Mouse (Mus musculus) cortical plate, adult 2 months (tissue): ENCODE data around the gene Ppp1r1c. TPM values are rescaled to one million over a fixed set of nuclear protein-coding genes. Genes with fewer than 3 reads are reported as not detected.

ENCODE experiments used
- H3K27ac ChIP-seq: fragments of 200-500 bp; 2 replicates; pipeline ENCODE4 v1.5.1; 2012; ENCODE audit warnings: low read length, control low read depth, inconsistent platforms; ENCODE audit not compliant: insufficient read depth
- H3K4me1 ChIP-seq: fragments of 200-500 bp; 2 replicates; pipeline ENCODE4 v1.6.1; 2011; ENCODE audit warnings: low read length; ENCODE audit not compliant: control insufficient read depth, insufficient read depth
- H3K4me3 ChIP-seq: fragments of 200-500 bp; 2 replicates; pipeline ENCODE4 v1.5.1; 2011; ENCODE audit warnings: mild to moderate bottlenecking, low read length, control low read depth; ENCODE audit not compliant: insufficient read depth
- CTCF ChIP-seq: fragments of 200-500 bp; IDR thresholded peaks from 2 replicates; pipeline ENCODE4 v1.5.1; 2011; ENCODE audit warnings: mild to moderate bottlenecking, control low read depth, low read length; ENCODE audit not compliant: insufficient read depth; ENCODE audit errors: extremely low read depth
- POLR2A ChIP-seq: fragments of 200-500 bp; IDR thresholded peaks from 2 replicates; pipeline ENCODE4 v1.6.1; 2011; ENCODE audit warnings: mild to moderate bottlenecking, low read length, control low read depth; ENCODE audit not compliant: insufficient read depth; ENCODE audit errors: extremely low read depth
- polyA plus RNA-seq: library from polyadenylated mRNA; depleted of rRNA; stranded (reverse); fragments of >200 nt; gene quantifications from 2 replicates; pipeline ENCODE4 v1.2.3, GENCODE M21; 2012

Ppp1r1c gene
- polyA plus RNA-seq, 1 experiment, result not detected

DNA sequence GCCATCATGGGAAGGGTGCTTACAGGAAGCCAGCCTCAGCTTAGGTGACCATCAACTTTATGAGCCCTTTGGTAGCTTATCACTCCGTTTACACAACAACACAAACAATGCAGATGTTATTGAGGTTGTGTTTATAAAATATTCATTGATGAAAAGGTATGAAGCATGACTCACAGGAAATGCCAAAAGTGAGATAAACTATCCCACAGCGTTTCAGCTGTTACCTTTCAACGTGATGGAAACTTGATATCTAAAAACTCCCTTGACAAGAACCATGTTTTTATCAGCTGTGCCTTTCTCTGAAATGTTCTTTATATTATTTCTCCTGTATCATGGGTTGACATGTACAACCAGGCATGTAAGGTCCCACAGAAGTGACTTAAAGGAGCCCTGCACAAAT, 16.7 kb upstream of the Ppp1r1c start:
- TF ChIP-seq CTCF, result no peak
- Histone ChIP-seq H3K4me1 (no peaks in the 10 kb centered on the region), H3K4me3 (no peak overlapping the region), H3K27ac (no peak overlapping the region)

DNA sequence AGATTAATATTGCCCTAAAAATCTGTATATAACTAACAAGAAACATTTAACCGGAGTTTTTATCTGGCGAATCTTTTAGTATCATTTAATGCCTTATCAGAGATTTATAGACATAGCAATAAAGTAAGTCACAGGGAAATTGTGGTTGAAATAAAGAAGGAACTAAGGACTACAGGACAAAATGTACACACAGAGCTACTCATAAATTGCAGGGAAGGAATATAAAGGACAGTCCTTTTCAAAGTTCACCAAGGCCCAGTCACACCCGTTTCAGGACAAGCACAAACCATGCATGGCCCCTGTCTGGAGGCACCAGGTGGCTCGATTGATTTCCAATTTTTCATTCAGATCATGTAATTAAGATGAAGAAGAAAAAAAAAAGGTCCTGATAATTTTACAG, 12.4 kb upstream of the Ppp1r1c start:
- no peak overlapping the region for H3K4me3 ChIP-seq
- no peak overlapping the region for H3K27ac ChIP-seq
- TF ChIP-seq POLR2A (no peak), CTCF (no peak)
- H3K4me1 ChIP-seq, result no peaks in the 10 kb centered on the region

DNA sequence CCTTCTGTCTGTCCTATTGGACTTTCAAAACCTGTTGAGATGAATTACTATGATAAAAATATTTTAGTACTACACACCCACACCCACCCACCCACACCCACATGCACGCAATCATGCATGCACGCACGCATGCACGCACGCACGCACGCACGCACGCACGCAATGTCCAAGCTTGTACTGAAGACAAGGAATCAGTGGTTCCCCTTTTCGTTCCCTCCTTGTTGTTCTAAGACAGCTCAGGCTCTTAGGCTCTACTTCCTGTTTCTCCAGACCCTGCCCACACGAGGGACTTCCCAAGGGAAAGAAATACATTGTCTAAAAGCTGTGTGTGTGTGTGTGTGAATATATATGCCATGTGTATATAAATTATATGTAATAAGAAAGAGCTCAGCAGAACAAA, 11.6 kb upstream of the Ppp1r1c start:
- Histone ChIP-seq H3K4me1 (no peaks in the 10 kb centered on the region), H3K27ac (no peak overlapping the region), H3K4me3 (no peak overlapping the region)
- TF ChIP-seq CTCF (no peak), POLR2A (no peak)

DNA sequence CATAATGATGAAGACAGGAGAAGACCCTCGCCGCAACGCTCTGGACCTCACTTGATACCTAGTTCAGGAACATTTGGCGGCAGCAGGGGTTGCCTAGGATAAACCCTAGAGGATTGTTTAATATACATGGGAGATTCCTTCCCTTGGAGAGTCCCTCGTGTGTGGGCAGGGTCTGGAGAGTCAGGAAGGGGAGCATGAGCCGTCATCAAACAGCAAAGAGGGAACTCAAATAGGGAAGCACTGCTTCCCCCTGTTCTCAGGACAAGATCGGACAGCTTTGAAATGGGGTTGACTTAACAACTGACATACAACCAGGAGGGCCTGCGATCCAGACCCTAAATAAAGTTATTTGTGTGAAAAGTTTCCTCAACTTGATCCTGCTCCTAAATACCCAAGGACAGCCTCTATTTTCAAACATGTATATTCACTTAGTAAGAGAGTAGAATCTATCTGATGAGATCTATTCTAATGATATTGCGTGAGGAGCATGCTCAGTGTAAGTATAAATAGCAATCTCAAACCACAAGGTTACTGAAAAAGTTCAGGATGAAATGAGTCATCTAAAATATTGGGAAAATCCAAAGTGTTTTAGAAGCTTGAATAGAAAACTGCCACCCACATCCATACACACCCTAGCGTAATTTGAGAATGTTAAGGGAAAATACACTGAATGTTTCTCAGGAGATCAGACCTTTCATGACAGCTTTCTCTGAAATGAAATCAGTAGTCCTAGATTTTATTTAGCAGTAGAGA, 10.9 kb upstream of the Ppp1r1c start:
- H3K27ac ChIP-seq, result no peak overlapping the region
- no peak overlapping the region for H3K4me3 ChIP-seq
- TF ChIP-seq POLR2A, result no peak
- no peak for TF ChIP-seq CTCF
- H3K4me1 ChIP-seq, result no peaks in the 10 kb centered on the region

DNA sequence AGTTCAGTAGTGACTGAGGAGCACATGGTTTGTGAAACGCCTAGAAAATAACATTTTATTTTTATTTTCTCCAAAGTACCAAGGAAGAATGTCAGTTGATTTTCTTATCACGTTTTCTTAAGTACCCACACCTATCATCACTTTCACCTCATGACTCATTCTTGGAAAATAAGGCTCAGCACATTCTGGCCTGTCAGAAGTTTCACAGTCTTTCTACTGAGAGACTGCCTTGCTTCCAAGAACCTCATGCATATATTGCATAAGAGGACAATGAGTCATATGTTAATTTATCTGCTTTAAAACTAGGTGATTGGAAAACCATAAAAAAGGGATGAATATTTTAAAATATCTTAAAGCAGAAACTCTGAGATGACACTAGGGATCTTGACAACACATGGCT, 9.4 kb upstream of the Ppp1r1c start:
- no peak overlapping the region for H3K4me3 ChIP-seq
- TF ChIP-seq CTCF (no peak), POLR2A (no peak)
- H3K27ac ChIP-seq, result no peak overlapping the region
- H3K4me1 ChIP-seq, result no peaks in the 10 kb centered on the region

DNA sequence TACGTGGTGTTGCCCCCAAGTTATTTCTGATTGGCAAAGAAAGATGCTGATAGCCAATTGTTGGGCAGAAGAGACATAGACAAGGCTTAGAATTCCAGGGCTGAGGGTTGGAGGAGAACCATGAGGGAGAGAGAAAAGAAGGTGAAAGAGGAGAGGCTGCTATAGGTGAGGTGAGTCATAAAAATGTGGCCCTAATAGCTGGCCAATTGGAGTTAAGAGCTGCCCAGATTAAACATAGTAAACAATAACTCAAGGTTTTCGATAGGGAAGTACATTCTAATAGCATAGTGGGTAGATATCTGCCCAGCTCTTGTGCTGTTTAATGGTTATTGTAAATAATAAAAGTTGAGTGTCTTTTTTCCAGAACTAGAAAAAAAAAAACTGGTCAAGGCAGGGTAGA, 2.8 kb upstream of the Ppp1r1c start:
- TF ChIP-seq CTCF (no peak), POLR2A (no peak)
- no peaks in the 10 kb centered on the region for H3K4me1 ChIP-seq
- no peak overlapping the region for H3K4me3 ChIP-seq
- no peak overlapping the region for H3K27ac ChIP-seq

DNA sequence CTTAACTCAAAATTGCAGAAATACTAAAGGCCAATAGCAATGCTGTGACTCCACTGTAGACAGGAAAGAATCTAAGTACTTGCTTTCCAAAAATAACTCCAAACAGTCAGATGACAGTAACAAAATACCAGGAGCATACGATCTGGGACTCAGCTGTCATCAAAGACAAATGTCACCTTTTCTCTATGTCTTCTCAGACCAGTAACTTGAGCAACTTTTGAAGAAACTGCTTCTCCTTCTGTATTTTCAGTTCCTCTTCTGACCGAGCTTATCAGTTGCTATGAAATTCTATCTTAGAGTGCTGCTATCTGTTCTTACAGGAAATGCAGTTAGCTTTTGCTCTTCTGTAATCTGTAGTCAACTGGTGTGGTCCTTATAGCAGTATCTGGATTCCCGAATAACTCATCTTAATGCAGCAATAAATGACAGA, 6.1 kb downstream of the Ppp1r1c start:
- Histone ChIP-seq H3K4me3 (no peak overlapping the region), H3K27ac (no peak overlapping the region), H3K4me1 (no peaks in the 10 kb centered on the region)
- TF ChIP-seq CTCF, result no peak
- no peak for TF ChIP-seq POLR2A

DNA sequence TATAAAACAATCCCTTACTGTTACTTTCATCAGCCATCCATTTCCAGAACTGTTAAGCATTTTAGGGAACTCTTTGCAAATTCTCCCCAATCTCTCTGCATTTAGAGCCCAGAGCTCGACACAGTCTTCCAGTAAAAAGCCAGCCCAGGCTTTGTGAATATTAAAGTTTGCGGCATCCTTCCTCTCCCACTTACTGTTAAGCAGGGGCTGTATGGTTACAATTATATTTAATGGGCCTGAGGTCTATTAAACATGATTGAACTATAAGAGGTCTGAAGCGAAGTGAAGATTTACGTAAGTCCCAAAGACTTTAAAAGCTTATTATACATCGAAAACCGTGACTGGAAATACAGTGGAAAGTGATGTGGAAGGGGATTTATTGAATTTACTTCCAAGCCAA, 7.2 kb downstream of the Ppp1r1c start:
- H3K27ac ChIP-seq, result no peak overlapping the region
- TF ChIP-seq CTCF (no peak), POLR2A (no peak)
- no peak overlapping the region for H3K4me3 ChIP-seq

DNA sequence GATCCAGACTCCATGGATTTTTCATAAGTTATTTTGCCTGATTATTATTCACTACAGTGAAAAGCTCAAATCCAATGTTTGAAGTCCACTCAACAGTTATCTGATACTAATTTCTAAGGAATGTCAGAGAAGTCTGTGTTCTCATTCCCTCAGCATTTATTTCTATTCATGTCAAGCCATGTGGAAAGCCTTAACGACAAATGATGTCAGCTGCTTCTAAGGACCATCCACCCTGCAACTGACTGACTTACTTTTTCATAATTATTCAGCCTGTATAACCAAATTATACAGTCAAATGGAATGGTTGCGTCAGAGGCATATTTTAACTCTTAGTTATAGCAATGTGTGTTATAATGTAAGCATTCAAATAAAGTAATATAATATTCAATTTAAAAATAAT, 8.3 kb downstream of the Ppp1r1c start:
- Histone ChIP-seq H3K4me1 (no peaks in the 10 kb centered on the region), H3K27ac (no peak overlapping the region), H3K4me3 (no peak overlapping the region)
- TF ChIP-seq CTCF (no peak), POLR2A (no peak)

More for the DNA sequence above, 7.2 kb downstream of the Ppp1r1c start:
- no peaks in the 10 kb centered on the region for H3K4me1 ChIP-seq

DNA sequence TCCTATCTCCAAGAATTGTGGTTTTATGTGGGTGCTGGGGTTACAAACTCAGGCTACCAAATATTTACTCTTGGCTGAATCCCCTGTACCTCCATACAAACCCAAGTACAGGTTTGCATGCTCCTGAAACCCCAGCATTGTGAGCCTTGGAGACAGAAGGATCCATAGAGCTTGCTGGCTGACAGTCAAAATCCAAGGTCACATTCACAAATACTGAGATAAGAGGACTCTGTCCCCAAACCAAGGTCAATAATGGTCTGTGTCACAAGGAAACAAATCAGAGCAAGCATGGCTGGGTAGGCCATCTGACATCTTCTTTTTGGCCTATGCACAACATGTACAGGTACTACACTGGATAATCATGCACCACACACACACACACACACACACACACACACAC, 10.3 kb downstream of the Ppp1r1c start:
- TF ChIP-seq CTCF (no peak), POLR2A (no peak)
- Histone ChIP-seq H3K4me3 (no peak overlapping the region), H3K27ac (no peak overlapping the region), H3K4me1 (no peaks in the 10 kb centered on the region)

DNA sequence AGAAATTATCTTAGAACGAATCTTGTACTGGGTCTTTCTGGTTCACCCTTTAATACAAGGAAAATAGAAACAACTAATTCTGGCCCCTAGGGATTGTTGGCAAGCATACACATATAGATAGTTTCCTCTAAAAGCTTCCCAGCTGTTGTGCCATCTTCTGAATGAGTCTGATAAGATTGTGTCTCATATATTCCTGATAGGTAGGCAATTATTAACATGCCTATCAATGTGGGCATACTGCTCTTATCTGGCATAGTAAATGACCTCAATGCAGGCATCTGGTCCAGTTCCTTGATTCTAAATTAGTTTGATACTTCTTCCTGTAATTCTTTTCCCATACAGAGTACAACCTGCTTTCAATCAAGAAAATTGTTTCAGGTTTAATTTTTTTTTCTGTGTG, 14.8 kb downstream of the Ppp1r1c start:
- Histone ChIP-seq H3K27ac (no peak overlapping the region), H3K4me1 (no peaks in the 10 kb centered on the region), H3K4me3 (no peak overlapping the region)
- TF ChIP-seq POLR2A (no peak), CTCF (no peak)
